Mouse (Mus musculus) lung, adult 2 months (tissue): Measurements from ENCODE around the gene Tmem88.

Source experiments
- CTCF ChIP-seq: fragments of 200-500 bp; IDR thresholded peaks from 2 replicates; pipeline ENCODE4 v1.5.1; 2011; ENCODE audit warnings: mild to moderate bottlenecking, low read length, control low read depth; ENCODE audit not compliant: insufficient read depth
- POLR2A ChIP-seq: fragments of 200-500 bp; IDR thresholded peaks from 2 replicates; pipeline ENCODE4 v1.6.1; 2011; ENCODE audit warnings: low read depth, mild to moderate bottlenecking, control low read depth, low read length, borderline replicate concordance; ENCODE audit errors: extremely low read depth

GRCm38 (mm10) chr11:69364910-69365309 lies 33.1 kb downstream of the Tmem88 start:
- TF ChIP-seq CTCF (no peak), POLR2A (peak; percentile 47; the same call in 1 of the 2 replicates)
